Mouse (Mus musculus) erythroblast, embryonic 14.5 days (primary cell): ENCODE measurements around the gene Acer1.

Experiments used
- GATA1 ChIP-seq: IDR thresholded peaks from 2 replicates; pipeline ENCODE4 v1.6.1; 2012; ENCODE audit warnings: low read length, inconsistent platforms, mixed read lengths
- TAL1 ChIP-seq: IDR thresholded peaks from 3 replicates; pipeline ENCODE4 v1.6.1; 2012; ENCODE audit warnings: low read length, inconsistent platforms, mixed read lengths

- TF ChIP-seq GATA1, result no peak
- TF ChIP-seq TAL1, result no peak
Observed at GRCm38 (mm10) chr17:56957763-56958429, 24.0 kb downstream of the Acer1 start.
